Mouse (Mus musculus): ENCODE measurements around the gene Scrn3.

Scrn3 gene

DNA sequence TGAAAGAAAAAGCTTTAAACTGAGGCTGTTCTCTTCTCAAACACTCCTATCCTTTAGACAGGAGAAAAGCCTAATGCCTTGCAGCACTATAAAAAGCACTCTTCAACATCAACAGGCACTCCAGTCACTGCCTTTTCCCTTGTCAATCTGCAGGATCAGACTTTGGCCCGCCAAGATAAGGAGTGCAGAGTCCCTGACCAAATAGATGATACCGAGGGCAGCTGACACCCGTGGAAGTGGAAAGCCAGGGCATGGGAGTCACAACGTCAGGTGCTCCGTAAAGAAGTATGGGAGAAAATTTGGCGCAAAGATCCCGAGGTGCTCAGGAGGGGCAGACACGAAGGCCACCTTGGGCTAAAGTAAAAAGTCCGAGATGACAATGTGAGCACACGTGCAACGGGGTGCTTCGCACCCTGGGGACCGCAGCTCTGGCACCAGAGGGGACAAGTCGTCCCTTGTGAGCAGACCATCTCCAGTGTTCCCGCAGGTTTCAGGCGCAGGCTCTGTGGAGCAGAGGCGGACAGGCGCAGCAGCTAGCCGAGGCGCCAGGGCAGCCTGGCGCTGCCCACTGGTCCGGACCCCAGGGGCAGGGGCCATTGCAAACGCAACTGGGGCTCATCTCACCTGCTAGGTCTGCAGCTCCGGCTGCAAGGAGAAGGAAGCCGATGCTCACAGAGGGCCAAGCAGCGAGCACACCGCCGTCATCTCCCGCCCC is 73.4 kb downstream of the Scrn3 start:
- DNase-seq (ENCODE audit: low read depth) = no peak

DNA sequence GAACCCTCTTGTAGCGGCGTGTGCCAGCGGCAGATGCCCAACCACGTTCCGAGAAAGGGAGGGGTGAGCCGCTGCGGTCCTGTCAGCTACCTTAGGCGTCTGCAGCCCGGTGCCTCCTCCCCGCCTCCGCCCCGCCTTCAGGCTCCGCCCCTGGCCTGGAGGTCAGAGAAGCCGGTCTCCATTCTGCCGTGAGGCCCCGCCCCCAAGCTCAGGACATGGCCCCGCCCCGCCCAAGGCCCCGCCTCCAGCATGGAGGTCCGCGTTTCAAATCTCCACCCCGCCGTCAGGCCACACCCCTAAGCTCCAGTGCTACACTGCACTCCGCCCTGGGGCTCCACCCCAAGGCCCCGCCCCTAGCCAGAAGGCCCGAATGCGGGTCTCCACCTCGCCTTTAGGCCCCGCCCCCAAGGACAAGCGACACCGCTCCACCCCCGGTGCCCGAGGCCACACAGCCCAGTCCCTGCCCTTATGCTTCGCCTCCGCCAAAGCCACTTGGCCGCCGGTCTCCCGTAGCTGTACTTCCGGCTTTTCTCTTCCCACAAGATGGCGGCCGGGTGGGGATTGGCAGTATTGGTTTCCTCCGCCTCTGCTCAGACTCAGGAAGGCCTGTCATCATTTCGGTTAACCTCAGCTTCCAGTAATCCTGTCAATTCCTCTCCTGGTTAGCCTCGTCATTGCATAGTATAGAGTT is 74.1 kb downstream of the Scrn3 start, which contains the start of gene Gpr155:
Gpr155 (minus strand) TSS at position 217 of the 691 bp plus-strand sequence.
- peak; percentile 90 for DNase-seq (ENCODE audit: low read depth)

All from fibroblast of lung, adult 2 months (primary cell).